Mouse (Mus musculus) lung, embryonic 16.5 days (tissue): Measurements from ENCODE around the gene Hlcs. TPM values are rescaled to one million over a fixed set of nuclear protein-coding genes. Genes with fewer than 3 reads are reported as not detected.

Experiments
- ATAC-seq: fragments of 200-750 bp; cut with Nextera tagmentation; 2 replicates; pipeline ENCODE4 v1.8.0; 2017; ENCODE audit warnings: low read depth, mild to moderate bottlenecking, moderate library complexity
- H3K27ac ChIP-seq: fragments of 300-500 bp; sonication (generic); 2 replicates; pipeline ENCODE4 v1.5.1; 2014; ENCODE audit warnings: mild to moderate bottlenecking, control low read depth, low read length
- H3K27me3 ChIP-seq: fragments of 300-500 bp; sonication (generic); 2 replicates; pipeline ENCODE4 v1.6.1; 2014; ENCODE audit warnings: low read depth, low read length, mixed read lengths; ENCODE audit not compliant: control insufficient read depth, insufficient read depth
- H3K36me3 ChIP-seq: fragments of 300-500 bp; sonication (generic); 2 replicates; pipeline ENCODE4 v1.6.1; 2014; ENCODE audit warnings: low read length; ENCODE audit not compliant: control insufficient read depth, insufficient read depth
- H3K4me1 ChIP-seq: fragments of 300-500 bp; sonication (generic); replicated peaks from 2 replicates; pipeline ENCODE4 v1.6.1; 2014; ENCODE audit warnings: low read length, mixed read lengths; ENCODE audit not compliant: control insufficient read depth, insufficient read depth
- H3K4me2 ChIP-seq: fragments of 300-500 bp; sonication (generic); 2 replicates; pipeline ENCODE4 v1.6.1; 2014; ENCODE audit warnings: low read depth, low read length, control low read depth
- H3K4me3 ChIP-seq: fragments of 300-500 bp; sonication (generic); 2 replicates; pipeline ENCODE4 v1.5.1; 2014; ENCODE audit warnings: mild to moderate bottlenecking, low read length, control low read depth
- H3K9ac ChIP-seq: fragments of 300-500 bp; sonication (generic); 2 replicates; pipeline ENCODE4 v1.6.1; 2014; ENCODE audit warnings: low read length, control low read depth
- H3K9me3 ChIP-seq: fragments of 300-500 bp; sonication (generic); 2 replicates; pipeline ENCODE4 v1.6.1; 2016; ENCODE audit warnings: low read length; ENCODE audit not compliant: control insufficient read depth
- WGBS: fragments of 180-500 bp; shearing (Covaris S2); extraction: QIAGEN DNeasy Blood & Tissue Kit; methylation state at CpG from one replicate; pipeline ENCODE4 v1.1.7; 2014; 5-methylcytosine and 5-hydroxymethylcytosine counted together
- polyA plus RNA-seq: library from polyadenylated mRNA; unstranded; fragments of >200 nt; fragmentation: Nextera tagmentation; extraction: Ambion mirVana; gene quantifications from 2 replicates; pipeline ENCODE4 v1.2.1, GENCODE M21; 2015

Gene Hlcs
- polyA plus RNA-seq, 1 experiment from 2014 or later, result 7.5 TPM

GRCm38 (mm10) chr16:94093151-94093863, 220.1 kb downstream of the Hlcs start:
- H3K4me2 ChIP-seq, result no peak overlapping the region
- ATAC-seq, result no peak
- H3K4me3 ChIP-seq, result no peak overlapping the region
- H3K27ac ChIP-seq, result no peak overlapping the region
- no peaks in the 10 kb centered on the region for H3K36me3 ChIP-seq
- H3K27me3 ChIP-seq, result peaks cover 88% of the 10 kb centered on the region
- H3K9me3 ChIP-seq, result no peaks in the 10 kb centered on the region
- no peak overlapping the region for H3K9ac ChIP-seq
- 2% methylated on average over 24 of the region's 24 CpGs for WGBS
- H3K4me1 ChIP-seq, result peaks cover 2% of the 10 kb centered on the region; the same call in 1 of the 2 replicates

GRCm38 (mm10) chr16:94092511-94093150, 220.7 kb downstream of the Hlcs start:
- H3K27me3 ChIP-seq, result peaks cover 91% of the 10 kb centered on the region
- no peak for ATAC-seq
- WGBS, result 2% methylated on average over 12 of the region's 12 CpGs
- H3K9ac ChIP-seq, result no peak overlapping the region
- peaks cover 2% of the 10 kb centered on the region; the same call in 1 of the 2 replicates for H3K4me1 ChIP-seq
- no peak overlapping the region for H3K4me3 ChIP-seq
- no peaks in the 10 kb centered on the region for H3K36me3 ChIP-seq
- H3K27ac ChIP-seq, result no peak overlapping the region
- no peak overlapping the region for H3K4me2 ChIP-seq
- H3K9me3 ChIP-seq, result no peaks in the 10 kb centered on the region

DNA sequence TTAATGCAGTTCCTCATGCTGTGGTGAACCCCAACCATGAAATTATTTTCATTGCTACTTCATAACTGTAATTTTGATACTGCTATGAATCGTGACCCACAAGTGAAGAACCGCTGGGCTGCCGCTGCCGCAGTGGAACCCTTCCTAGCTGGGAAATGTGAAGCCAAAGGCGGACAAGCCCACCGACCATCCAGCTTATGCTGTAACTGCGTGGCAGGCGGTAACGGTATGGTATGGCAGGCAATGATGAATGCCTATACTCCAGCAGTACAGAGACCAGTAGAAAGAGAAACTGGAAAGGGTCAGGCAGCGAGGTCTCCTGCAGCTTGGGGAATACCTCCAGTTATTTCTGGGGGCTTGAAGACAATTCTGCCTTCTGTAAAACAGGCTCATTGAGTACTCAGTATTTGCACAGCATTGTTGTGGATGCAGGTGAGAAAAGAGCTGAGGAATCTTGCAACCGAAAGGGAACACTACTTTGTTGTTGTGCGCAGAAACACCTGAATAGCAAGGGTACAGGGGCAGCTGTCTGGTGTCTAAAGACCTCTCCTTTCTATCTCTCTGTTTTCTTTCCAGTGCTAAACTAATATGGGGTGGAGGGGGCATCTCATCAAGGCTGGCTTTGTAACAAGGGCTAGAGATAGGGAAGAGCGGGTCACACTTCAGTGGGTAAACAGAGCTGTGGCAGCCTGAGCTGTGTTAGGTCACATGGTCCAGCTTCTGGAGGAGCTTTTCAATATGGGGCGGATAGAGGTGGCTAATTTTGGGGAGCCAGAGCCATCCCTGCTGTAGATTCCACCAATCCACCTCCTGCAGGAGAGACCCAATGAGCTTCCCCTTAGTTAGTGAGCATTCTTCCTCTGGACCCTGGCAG, 224.3 kb downstream of the Hlcs start:
- WGBS, result 6% methylated on average over 14 of the region's 14 CpGs
- no peak overlapping the region for H3K4me3 ChIP-seq
- H3K4me2 ChIP-seq, result no peak overlapping the region
- H3K27me3 ChIP-seq, result peaks cover 95% of the 10 kb centered on the region
- no peak overlapping the region for H3K9ac ChIP-seq
- peaks cover 20% of the 10 kb centered on the region for H3K4me1 ChIP-seq
- no peaks in the 10 kb centered on the region for H3K36me3 ChIP-seq
- H3K9me3 ChIP-seq, result no peaks in the 10 kb centered on the region
- H3K27ac ChIP-seq, result no peak overlapping the region
- ATAC-seq, result no peak

GRCm38 (mm10) chr16:94088226-94088748, 225.1 kb downstream of the Hlcs start:
- H3K4me3 ChIP-seq, result no peak overlapping the region
- no peak overlapping the region for H3K4me2 ChIP-seq
- H3K9ac ChIP-seq, result no peak overlapping the region
- peaks cover 20% of the 10 kb centered on the region for H3K4me1 ChIP-seq
- 5% methylated on average over 11 of the region's 11 CpGs for WGBS
- no peaks in the 10 kb centered on the region for H3K9me3 ChIP-seq
- H3K27ac ChIP-seq, result no peak overlapping the region
- no peaks in the 10 kb centered on the region for H3K36me3 ChIP-seq
- H3K27me3 ChIP-seq, result peaks cover 95% of the 10 kb centered on the region
- ATAC-seq, result no peak

DNA sequence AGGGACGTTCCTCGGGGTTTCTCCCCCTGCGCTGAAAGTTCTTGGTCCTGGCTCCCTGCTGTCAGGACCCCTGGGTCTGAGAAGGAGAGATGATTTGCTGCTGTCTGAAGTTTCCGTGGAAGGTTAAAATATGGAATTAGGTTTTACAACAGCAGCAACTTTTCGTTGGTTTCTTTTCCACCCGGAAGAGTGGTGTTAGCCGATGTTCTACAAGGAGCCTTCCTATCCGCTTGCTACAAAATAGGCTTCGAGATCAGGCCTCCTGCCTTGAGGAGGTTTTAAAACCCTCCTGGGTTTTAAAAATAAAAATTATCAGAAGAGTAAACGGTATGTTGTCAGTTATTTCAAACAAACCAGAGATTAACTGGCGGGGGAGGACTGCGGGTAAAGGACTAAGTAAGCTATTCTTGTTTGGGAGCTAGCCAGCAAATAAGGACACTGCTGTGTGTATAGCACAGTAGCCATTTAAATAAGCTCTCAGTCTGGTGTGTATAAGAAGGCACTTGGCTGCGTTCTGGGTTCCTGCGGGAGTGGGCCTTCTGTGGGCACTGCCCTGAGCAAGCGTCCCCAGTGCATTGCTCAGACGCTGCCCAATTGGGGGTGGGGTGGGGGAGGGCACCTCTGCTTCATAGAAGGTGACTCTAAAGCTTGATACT, 225.7 kb downstream of the Hlcs start:
- H3K27ac ChIP-seq, result no peak overlapping the region
- H3K4me2 ChIP-seq, result no peak overlapping the region
- no peaks in the 10 kb centered on the region for H3K9me3 ChIP-seq
- 8% methylated on average over 16 of the region's 16 CpGs for WGBS
- H3K9ac ChIP-seq, result no peak overlapping the region
- no peak for ATAC-seq
- peak overlapping the region; percentile 12; the same call in 1 of the 2 replicates for H3K4me3 ChIP-seq
- H3K27me3 ChIP-seq, result peaks cover 95% of the 10 kb centered on the region
- H3K4me1 ChIP-seq, result peaks cover 20% of the 10 kb centered on the region
- H3K36me3 ChIP-seq, result no peaks in the 10 kb centered on the region

- no peak overlapping the region for H3K9ac ChIP-seq
- no peaks in the 10 kb centered on the region for H3K36me3 ChIP-seq
- H3K4me1 ChIP-seq, result peaks cover 20% of the 10 kb centered on the region
- no peak overlapping the region for H3K27ac ChIP-seq
- no peak overlapping the region for H3K4me2 ChIP-seq
- WGBS, result 3% methylated on average over 50 of the region's 50 CpGs
- no peaks in the 10 kb centered on the region for H3K9me3 ChIP-seq
- peak overlapping the region; percentile 12; the same call in 1 of the 2 replicates for H3K4me3 ChIP-seq
- no peak for ATAC-seq
- peaks cover 95% of the 10 kb centered on the region for H3K27me3 ChIP-seq
Observed at GRCm38 (mm10) chr16:94086701-94087569, 226.4 kb downstream of the Hlcs start.

DNA sequence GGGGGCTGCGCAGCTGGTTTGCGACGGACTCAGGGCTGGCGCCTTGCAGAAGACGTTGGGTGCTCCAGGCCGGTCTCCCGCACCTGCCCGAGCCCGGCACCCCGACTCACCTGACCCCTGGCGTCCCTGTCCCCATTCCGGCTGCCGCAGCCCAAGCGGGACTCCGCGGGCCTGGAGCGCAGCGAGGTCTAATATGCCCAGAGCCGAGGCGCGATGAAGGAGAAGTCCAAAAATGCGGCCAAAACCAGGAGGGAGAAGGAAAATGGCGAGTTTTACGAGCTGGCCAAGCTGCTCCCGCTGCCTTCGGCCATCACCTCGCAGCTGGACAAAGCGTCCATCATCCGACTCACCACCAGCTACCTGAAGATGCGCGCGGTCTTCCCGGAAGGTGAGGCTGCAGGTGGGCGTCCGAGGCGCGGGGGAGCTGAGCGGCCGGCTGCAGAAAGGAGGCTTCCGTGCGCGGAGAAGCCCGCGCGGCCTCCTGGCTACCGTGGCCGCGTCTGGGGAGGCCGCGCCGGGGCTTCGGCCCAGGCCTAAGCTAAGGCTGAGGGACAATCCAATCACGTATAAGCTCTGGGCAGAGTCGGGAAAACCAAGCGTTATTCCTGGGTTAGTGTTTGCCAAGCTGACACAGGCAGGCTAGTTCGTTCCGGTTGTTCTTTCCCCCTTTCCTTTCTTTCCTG, 227.6 kb downstream of the Hlcs start:
- Histone ChIP-seq H3K4me3 (peak overlapping the region; percentile 49), H3K4me2 (peak overlapping the region; percentile 79), H3K36me3 (no peaks in the 10 kb centered on the region), H3K27ac (no peak overlapping the region), H3K9ac (no peak overlapping the region), H3K9me3 (no peaks in the 10 kb centered on the region), H3K4me1 (peaks cover 20% of the 10 kb centered on the region), H3K27me3 (peaks cover 95% of the 10 kb centered on the region)
- WGBS, result under 1% methylated on average over 57 of the region's 57 CpGs
- ATAC-seq, result peak; percentile 18; the same call in 1 of the 2 replicates
